Mouse (Mus musculus) kidney, adult 2 months (tissue): Measurements from ENCODE around the gene Rps18.
"Not testable (repeated sequence)": the region's sequence is repeated elsewhere in the genome, so short reads cannot be mapped to it uniquely, and the experiment has no call there.

Source experiments
- CTCF ChIP-seq: fragments of 200-500 bp; conservative IDR thresholded peaks from 2 replicates; pipeline ENCODE4 v1.5.1; 2011; ENCODE audit warnings: low read depth, mild to moderate bottlenecking, control low read depth, low read length, moderate library complexity, mixed read lengths; ENCODE audit not compliant: insufficient read depth, insufficient read length
- POLR2A ChIP-seq: fragments of 200-500 bp; IDR thresholded peaks from one replicate; pipeline ENCODE4 v1.6.1; 2011; ENCODE audit warnings: low read depth, low read length, control low read depth

- TF ChIP-seq CTCF: peak; percentile 61
- not testable (repeated sequence) for TF ChIP-seq POLR2A
Measured at GRCm38 (mm10) chr17:33982136-33982535, 26.3 kb upstream of the Rps18 start.
